Mouse (Mus musculus) spleen, postnatal 10 days (tissue): ENCODE data around the gene 4930474N05Rik.

Experiments
- DNase-seq, 2 experiments: peaks; one replicate each; pipeline ENCODE4 v3.0.0; 2021 to 2022; ENCODE audit warnings: low spot score in 2 of 2

Gene 4930474N05Rik

GRCm38 (mm10) chr14:36094617-36095016 lies at the start of gene 4930474N05Rik:
Gene 4930474N05Rik, plus strand, starts transcription at chr14:36094917.
- DNase-seq: no peak

GRCm38 (mm10) chr14:36048746-36049391 lies 45.8 kb upstream of the 4930474N05Rik start:
- no peak for DNase-seq

GRCm38 (mm10) chr14:36053281-36053680 lies 41.4 kb upstream of the 4930474N05Rik start:
- no peak for DNase-seq

- DNase-seq: no peak
Observed at GRCm38 (mm10) chr14:36098528-36098927, 3.8 kb downstream of the 4930474N05Rik start.

GRCm38 (mm10) chr14:36099647-36100046 lies 4.9 kb downstream of the 4930474N05Rik start:
- DNase-seq: no peak

- DNase-seq: no peak
Observed at GRCm38 (mm10) chr14:36100731-36101130, 6.0 kb downstream of the 4930474N05Rik start.

GRCm38 (mm10) chr14:36114481-36114880 lies 19.8 kb downstream of the 4930474N05Rik start:
- no peak for DNase-seq

- no peak for DNase-seq
Observed at GRCm38 (mm10) chr14:36123775-36124335, 29.1 kb downstream of the 4930474N05Rik start.

- DNase-seq: no peak
Observed at GRCm38 (mm10) chr14:36135749-36136148, 41.0 kb downstream of the 4930474N05Rik start.

GRCm38 (mm10) chr14:36137696-36138095 lies 43.0 kb downstream of the 4930474N05Rik start:
- no peak for DNase-seq

- DNase-seq: no peak
Observed at GRCm38 (mm10) chr14:36145261-36145660, 50.5 kb downstream of the 4930474N05Rik start.
